Mouse (Mus musculus) cerebellum, adult 2 months (tissue): ENCODE measurements at regions not wholly inside any gene's neighbourhood (a gene's known extent, or its start where the extent isn't known, plus 50 kb on each side); places are given as distances from the start of the nearest gene placed in this dataset.
"Not testable (repeated sequence)": the region's sequence is repeated elsewhere in the genome, so short reads cannot be mapped to it uniquely, and the experiment has no call there.

Source experiments
- DNase-seq, 2 experiments: peaks; one replicate each; pipeline ENCODE4 v3.0.0; 2021
- H3K27ac ChIP-seq: fragments of 200-500 bp; 2 replicates; pipeline ENCODE4 v1.5.1; 2012; ENCODE audit warnings: low read length, control low read depth, inconsistent platforms; ENCODE audit not compliant: insufficient read depth
- H3K27me3 ChIP-seq: fragments of 200-500 bp; 2 replicates; pipeline ENCODE4 v1.6.1; 2012; ENCODE audit warnings: inconsistent platforms, mild to moderate bottlenecking, low read length, moderate library complexity; ENCODE audit not compliant: control insufficient read depth, insufficient read depth
- H3K4me1 ChIP-seq: fragments of 200-500 bp; 2 replicates; pipeline ENCODE4 v1.6.1; 2011; ENCODE audit warnings: low read length; ENCODE audit not compliant: control insufficient read depth, insufficient read depth
- H3K4me3 ChIP-seq: fragments of 200-500 bp; replicated peaks from 2 replicates; pipeline ENCODE3; 2011; ENCODE audit warnings: mild to moderate bottlenecking, low read depth, low read length, control low read depth; ENCODE audit not compliant: insufficient read depth
- CTCF ChIP-seq: fragments of 200-500 bp; IDR thresholded peaks from 2 replicates; pipeline ENCODE4 v1.5.1; 2011; ENCODE audit warnings: low read depth, mild to moderate bottlenecking, control low read depth, low read length, moderate library complexity, borderline replicate concordance; ENCODE audit not compliant: insufficient read depth
- POLR2A ChIP-seq: fragments of 200-500 bp; IDR thresholded peaks from 2 replicates; pipeline ENCODE4 v1.6.1; 2011; ENCODE audit warnings: low read length, control low read depth, borderline replicate concordance; ENCODE audit not compliant: insufficient read depth
- WGBS: fragments of 180-500 bp; shearing (Covaris S2); methylation state at CpG from one replicate; pipeline ENCODE4 v1.1.7; 2018; 5-methylcytosine and 5-hydroxymethylcytosine counted together

GRCm38 (mm10) chr2:43072964-43073619 lies 419.7 kb upstream of the Lrp1b start:
- no peak overlapping the region for H3K4me3 ChIP-seq
- 83% methylated on average over 8 of the region's 8 CpGs for WGBS
- H3K27me3 ChIP-seq: no peaks in the 10 kb centered on the region
- H3K27ac ChIP-seq: no peak overlapping the region
- DNase-seq: no peak
- TF ChIP-seq POLR2A: no peak
- TF ChIP-seq CTCF: no peak
- H3K4me1 ChIP-seq: no peaks in the 10 kb centered on the region

GRCm38 (mm10) chr2:43097560-43098233 lies 444.3 kb upstream of the Lrp1b start:
- no peaks in the 10 kb centered on the region for H3K4me1 ChIP-seq
- H3K27me3 ChIP-seq: no peaks in the 10 kb centered on the region
- no peak overlapping the region for H3K27ac ChIP-seq
- no peak overlapping the region for H3K4me3 ChIP-seq
- TF ChIP-seq POLR2A (no peak), CTCF (no peak)
- 46% methylated on average over 4 of the region's 4 CpGs for WGBS
- DNase-seq: no peak

- Histone ChIP-seq H3K27me3 (no peaks in the 10 kb centered on the region), H3K27ac (no peak overlapping the region), H3K4me3 (no peak overlapping the region), H3K4me1 (no peaks in the 10 kb centered on the region)
- TF ChIP-seq CTCF: no peak
- no peak for TF ChIP-seq POLR2A
- DNase-seq: no peak
- 77% methylated on average over 1 of the region's 1 CpGs for WGBS
Observed at GRCm38 (mm10) chr2:43119862-43120261, 435.3 kb upstream of the Kynu start.

- Histone ChIP-seq H3K4me3 (no peak overlapping the region), H3K27me3 (no peaks in the 10 kb centered on the region), H3K4me1 (no peaks in the 10 kb centered on the region), H3K27ac (no peak overlapping the region)
- no peak for TF ChIP-seq CTCF
- no peak for TF ChIP-seq POLR2A
- DNase-seq: no peak
Observed at GRCm38 (mm10) chr2:43153574-43153973, 401.6 kb upstream of the Kynu start.

GRCm38 (mm10) chr2:43182105-43182504 lies 373.0 kb upstream of the Kynu start:
- Histone ChIP-seq H3K27me3 (no peaks in the 10 kb centered on the region), H3K4me3 (no peak overlapping the region), H3K27ac (no peak overlapping the region), H3K4me1 (no peaks in the 10 kb centered on the region)
- no peak for TF ChIP-seq CTCF
- no peak for TF ChIP-seq POLR2A
- DNase-seq: no peak

- not testable (repeated sequence) for H3K4me3 ChIP-seq, H3K27ac ChIP-seq, H3K4me1 ChIP-seq, H3K27me3 ChIP-seq, DNase-seq
- 96% methylated on average over 15 of the region's 15 CpGs for WGBS
Observed at GRCm38 (mm10) chr2:43195531-43195930, 359.6 kb upstream of the Kynu start.

- no peak for TF ChIP-seq POLR2A
- TF ChIP-seq CTCF: no peak
- no peak overlapping the region for H3K4me3 ChIP-seq
- H3K27me3 ChIP-seq: no peaks in the 10 kb centered on the region
- H3K27ac ChIP-seq: no peak overlapping the region
- 84% methylated on average over 3 of the region's 3 CpGs for WGBS
- no peak for DNase-seq
- no peaks in the 10 kb centered on the region for H3K4me1 ChIP-seq
Observed at GRCm38 (mm10) chr2:43208223-43208622, 346.9 kb upstream of the Kynu start.

- 79% methylated on average over 2 of the region's 2 CpGs for WGBS
- no peaks in the 10 kb centered on the region for H3K4me1 ChIP-seq
- no peak for TF ChIP-seq CTCF
- no peak for TF ChIP-seq POLR2A
- DNase-seq: no peak
- no peak overlapping the region for H3K27ac ChIP-seq
- H3K4me3 ChIP-seq: no peak overlapping the region
- H3K27me3 ChIP-seq: no peaks in the 10 kb centered on the region
Observed at GRCm38 (mm10) chr2:43213901-43214300, 341.2 kb upstream of the Kynu start.
